Mouse (Mus musculus): ENCODE data around the gene Rpl32.

GRCm38 (mm10) chr6:115791016-115791415, 17.5 kb downstream of the Rpl32 start:
- TF ChIP-seq CTCF (IDR thresholded peaks at IDR 0.05; ENCODE audit: control insufficient read depth, insufficient read depth, low read length) (no peak), POLR2A (IDR thresholded peaks at IDR 0.05; ENCODE audit: borderline replicate concordance, control insufficient read depth, low read depth, low read length) (no peak)

All from bone marrow, adult 2 months (tissue).